Comparison of ENCODE assay signal across 8 mouse cellular contexts in the genomic region with DNA sequence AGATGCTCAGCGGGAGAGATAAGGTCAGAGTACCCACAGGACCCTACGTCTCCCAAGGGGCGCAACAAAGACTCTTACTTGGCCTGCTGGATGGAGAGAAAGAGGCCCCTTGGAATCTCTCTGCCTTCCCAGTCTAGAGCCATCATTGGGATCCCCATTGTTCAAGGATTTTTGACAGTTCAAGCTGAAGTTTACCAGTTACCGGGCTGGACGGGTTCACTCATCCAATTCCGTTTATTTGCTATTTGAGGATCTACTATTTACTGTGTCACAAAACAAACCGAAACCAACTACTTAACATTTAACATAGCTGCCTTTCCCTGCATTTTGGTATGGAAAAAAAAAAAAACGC. TPM values are rescaled to one million over a fixed set of nuclear protein-coding genes. Genes with fewer than 3 reads are reported as not detected.
A peak's percentile ranks its signal among the peaks of the same experiment; 100 is the strongest.
DNase-seq lines count a peak whose midpoint lies in the region; ATAC-seq and TF ChIP-seq lines count a peak whose summit lies in the region.

No protein-coding gene starts in this region.

- peak overlapping the region; percentile 92 for H3K27ac ChIP-seq in heart, embryonic 13.5 days (replicated peaks)
- H3K27ac ChIP-seq in forebrain, embryonic 13.5 days: peak overlapping the region; percentile 70
- peak overlapping the region; percentile 62 for H3K27ac ChIP-seq in liver, embryonic 15.5 days (replicated peaks)

- ATAC-seq in heart, embryonic 13.5 days (ENCODE audit: extremely low read depth, insufficient number of reproducible peaks, low FRiP score, low TSS enrichment): no peak
- no peak for ATAC-seq in forebrain, embryonic 13.5 days
- no peak for ATAC-seq in liver, embryonic 15.5 days (ENCODE audit: insufficient read depth)

- H3K4me1 ChIP-seq in heart, embryonic 13.5 days: peaks cover 30% of the 10 kb centered on the region
- peaks cover 41% of the 10 kb centered on the region for H3K4me1 ChIP-seq in E14TG2a.4 (replicated peaks; ENCODE audit: low read depth, low read length)
- H3K4me1 ChIP-seq in forebrain, embryonic 13.5 days: peaks cover 32% of the 10 kb centered on the region
- peaks cover 48% of the 10 kb centered on the region for H3K4me1 ChIP-seq in liver, embryonic 15.5 days (replicated peaks)

- no peaks in the 10 kb centered on the region for H3K9me3 ChIP-seq in heart, embryonic 13.5 days
- H3K9me3 ChIP-seq in E14TG2a.4 (ENCODE audit: low read length): no peaks in the 10 kb centered on the region
- H3K9me3 ChIP-seq in forebrain, embryonic 13.5 days (replicated peaks): no peaks in the 10 kb centered on the region
- no peaks in the 10 kb centered on the region for H3K9me3 ChIP-seq in liver, embryonic 15.5 days (replicated peaks)

- H3K4me3 ChIP-seq in heart, embryonic 13.5 days: peak overlapping the region; percentile 76
- H3K4me3 ChIP-seq in E14TG2a.4 (replicated peaks; ENCODE audit: low read length): peak overlapping the region; percentile 80
- peak overlapping the region; percentile 90 for H3K4me3 ChIP-seq in forebrain, embryonic 13.5 days
- H3K4me3 ChIP-seq in liver, embryonic 15.5 days (replicated peaks): peak overlapping the region; percentile 91

- no peak for TF ChIP-seq CTCF in E14TG2a.4 (conservative IDR thresholded peaks at IDR 0.05; ENCODE audit: low read length)

- no peaks in the 10 kb centered on the region for H3K27me3 ChIP-seq in heart, embryonic 13.5 days (replicated peaks)
- H3K27me3 ChIP-seq in E14TG2a.4 (ENCODE audit: insufficient read depth, low read length): peaks cover 29% of the 10 kb centered on the region
- no peaks in the 10 kb centered on the region for H3K27me3 ChIP-seq in forebrain, embryonic 13.5 days
- H3K27me3 ChIP-seq in liver, embryonic 15.5 days: no peaks in the 10 kb centered on the region

- DNase-seq in heart, adult 11 months: no peak
- no peak for DNase-seq in layer of hippocampus, postnatal 14 days (ENCODE audit: low spot score in 2 of 2)
- DNase-seq in kidney, postnatal 14 days: no peak
- DNase-seq in ovary, postnatal 36 days (ENCODE audit: low spot score): no peak

- H3K4me2 ChIP-seq in heart, embryonic 13.5 days: peak overlapping the region; percentile 81
- peak overlapping the region; percentile 85 for H3K4me2 ChIP-seq in forebrain, embryonic 13.5 days
- H3K4me2 ChIP-seq in liver, embryonic 15.5 days: peak overlapping the region; percentile 98

- H3K9ac ChIP-seq in heart, embryonic 13.5 days: peak overlapping the region; percentile 92
- H3K9ac ChIP-seq in forebrain, embryonic 13.5 days: peak overlapping the region; percentile 80
- peak overlapping the region; percentile 73 for H3K9ac ChIP-seq in liver, embryonic 15.5 days

- 1% methylated on average over 8 of the region's 8 CpGs for WGBS in heart, embryonic 13.5 days
- WGBS in forebrain, embryonic 13.5 days: under 1% methylated on average over 8 of the region's 8 CpGs
- 1% methylated on average over 8 of the region's 8 CpGs for WGBS in liver, embryonic 15.5 days (ENCODE audit: insufficient replicate concordance)

- no peaks in the 10 kb centered on the region for H3K36me3 ChIP-seq in heart, embryonic 13.5 days
- H3K36me3 ChIP-seq in E14TG2a.4 (ENCODE audit: insufficient read depth, low read length): no peaks in the 10 kb centered on the region
- H3K36me3 ChIP-seq in forebrain, embryonic 13.5 days (ENCODE audit: poor library complexity, severe bottlenecking): no peaks in the 10 kb centered on the region
- no peaks in the 10 kb centered on the region for H3K36me3 ChIP-seq in liver, embryonic 15.5 days (replicated peaks)

RNA-seq across cellular contexts. Expression of gene Hivep1, which starts 2.1 kb away (rescaled TPM):
- polyA plus RNA-seq in heart, embryonic 13.5 days (2015; fragmentation: Nextera tagmentation; extraction: Ambion mirVana): 8.3 and 8.5 TPM in 2 replicates
- polyA plus RNA-seq in forebrain, embryonic 13.5 days (2015; fragmentation: Nextera tagmentation; extraction: Ambion mirVana): 16.4 and 16.8 TPM in 2 replicates
- 2.0 and 2.8 TPM in 2 replicates for polyA plus RNA-seq in liver, embryonic 15.5 days (2015; fragmentation: Nextera tagmentation; extraction: Ambion mirVana)
- total RNA-seq in layer of hippocampus, postnatal 14 days (2021): 10 to 100 TPM; 25.6 to 27.4 TPM
